Mouse (Mus musculus) Muller cell, postnatal 12 days (primary cell): ENCODE data around the gene Olfr1358.
"Not testable (repeated sequence)": the region's sequence is repeated elsewhere in the genome, so short reads cannot be mapped to it uniquely, and the experiment has no call there.

Source experiments
- DNase-seq: peaks from one replicate; pipeline ENCODE4 v3.0.0-alpha.2; 2015; ENCODE audit errors: inconsistent ontology term

Gene Olfr1358

GRCm38 (mm10) chr10:78517128-78517527 is at the start of gene Olfr1358:
TSS of gene Olfr1358 (plus strand) at chr10:78517428.
- no peak for DNase-seq

- peak; percentile 39 for DNase-seq
Measured at GRCm38 (mm10) chr10:78467761-78468310, 49.4 kb upstream of the Olfr1358 start.

- peak; percentile 86 for DNase-seq
Measured at GRCm38 (mm10) chr10:78470582-78471313, 46.5 kb upstream of the Olfr1358 start.

- no peak for DNase-seq
Measured at GRCm38 (mm10) chr10:78472046-78472445, 45.2 kb upstream of the Olfr1358 start.

GRCm38 (mm10) chr10:78473434-78473833 is 43.8 kb upstream of the Olfr1358 start:
- DNase-seq: no peak

GRCm38 (mm10) chr10:78474759-78475158 is 42.5 kb upstream of the Olfr1358 start:
- no peak for DNase-seq

GRCm38 (mm10) chr10:78476821-78477220 is 40.4 kb upstream of the Olfr1358 start:
- no peak for DNase-seq

- no peak for DNase-seq
Measured at GRCm38 (mm10) chr10:78480954-78481927, 36.0 kb upstream of the Olfr1358 start.

GRCm38 (mm10) chr10:78481928-78482499 is 35.2 kb upstream of the Olfr1358 start:
- peak; percentile 72 for DNase-seq

GRCm38 (mm10) chr10:78485369-78485768 is 31.9 kb upstream of the Olfr1358 start:
- not testable (repeated sequence) for DNase-seq

GRCm38 (mm10) chr10:78486871-78487270 is 30.4 kb upstream of the Olfr1358 start:
- DNase-seq: no peak

GRCm38 (mm10) chr10:78487431-78488086 is 29.7 kb upstream of the Olfr1358 start:
- DNase-seq: peak; percentile 69

GRCm38 (mm10) chr10:78502986-78503733 is 14.1 kb upstream of the Olfr1358 start:
- DNase-seq: no peak

GRCm38 (mm10) chr10:78519792-78520191 is 2.6 kb downstream of the Olfr1358 start:
- no peak for DNase-seq

GRCm38 (mm10) chr10:78520260-78521005 is 3.2 kb downstream of the Olfr1358 start:
- DNase-seq: no peak

- DNase-seq: not testable (repeated sequence)
Measured at GRCm38 (mm10) chr10:78525071-78525470, 7.8 kb downstream of the Olfr1358 start.

GRCm38 (mm10) chr10:78525511-78525910 is 8.3 kb downstream of the Olfr1358 start:
- DNase-seq: no peak

- DNase-seq: no peak
Measured at GRCm38 (mm10) chr10:78540943-78541342, 23.7 kb downstream of the Olfr1358 start.

GRCm38 (mm10) chr10:78565070-78565469 is 47.8 kb downstream of the Olfr1358 start:
- no peak for DNase-seq

GRCm38 (mm10) chr10:78569191-78569590 is 52.0 kb downstream of the Olfr1358 start:
- no peak for DNase-seq
